Mouse (Mus musculus): ENCODE data around the gene Rorb. TPM values are rescaled to one million over a fixed set of nuclear protein-coding genes. Genes with fewer than 3 reads are reported as not detected.

Gene Rorb
- 10 to 100 TPM; 40.0 to 51.0 (median 44.4) TPM for total RNA-seq (2022)

GRCm38 (mm10) chr19:19110793-19111427 is at the start of gene Rorb:
Gene Rorb, minus strand, starts transcription at chr19:19111196.
- DNase-seq (ENCODE audit: low spot score in 2 of 2) = peak; percentile 74 to 78

- DNase-seq (ENCODE audit: low spot score in 2 of 2) = no peak
Observed at GRCm38 (mm10) chr19:19148847-19149246, 37.9 kb upstream of the Rorb start.

- DNase-seq (ENCODE audit: low spot score in 2 of 2) = no peak
Observed at GRCm38 (mm10) chr19:19144447-19144846, 33.5 kb upstream of the Rorb start.

- no peak for DNase-seq (ENCODE audit: low spot score in 2 of 2)
Observed at GRCm38 (mm10) chr19:19136856-19137255, 25.9 kb upstream of the Rorb start.

- DNase-seq (ENCODE audit: low spot score in 2 of 2) = no peak
Observed at GRCm38 (mm10) chr19:19135838-19136237, 24.8 kb upstream of the Rorb start.

GRCm38 (mm10) chr19:19122324-19122723 is 11.3 kb upstream of the Rorb start:
- no peak for DNase-seq (ENCODE audit: low spot score in 2 of 2)

GRCm38 (mm10) chr19:19112180-19112579 is 1.2 kb upstream of the Rorb start:
- DNase-seq (ENCODE audit: low spot score in 2 of 2) = no peak

GRCm38 (mm10) chr19:19111428-19112170 is 603 bp upstream of the Rorb start:
- DNase-seq (ENCODE audit: low spot score in 2 of 2) = no peak

GRCm38 (mm10) chr19:19110011-19110768 is 806 bp downstream of the Rorb start:
- DNase-seq (ENCODE audit: low spot score in 2 of 2) = peak; percentile 28 to 32

- DNase-seq (ENCODE audit: low spot score in 2 of 2) = peak in 1 of 2 experiments; percentile 8
Observed at GRCm38 (mm10) chr19:19108596-19109381, 2.2 kb downstream of the Rorb start.

GRCm38 (mm10) chr19:19104581-19104980 is 6.4 kb downstream of the Rorb start:
- DNase-seq (ENCODE audit: low spot score in 2 of 2) = no peak

GRCm38 (mm10) chr19:19097149-19097548 is 13.8 kb downstream of the Rorb start:
- no peak for DNase-seq (ENCODE audit: low spot score in 2 of 2)

GRCm38 (mm10) chr19:19089427-19089826 is 21.6 kb downstream of the Rorb start:
- no peak for DNase-seq (ENCODE audit: low spot score in 2 of 2)

- no peak for DNase-seq (ENCODE audit: low spot score in 2 of 2)
Observed at GRCm38 (mm10) chr19:19077880-19078279, 33.1 kb downstream of the Rorb start.

- no peak for DNase-seq (ENCODE audit: low spot score in 2 of 2)
Observed at GRCm38 (mm10) chr19:19074756-19075155, 36.2 kb downstream of the Rorb start.

GRCm38 (mm10) chr19:19058710-19059398 is 52.1 kb downstream of the Rorb start:
- no peak for DNase-seq (ENCODE audit: low spot score in 2 of 2)

GRCm38 (mm10) chr19:19058201-19058600 is 52.8 kb downstream of the Rorb start:
- no peak for DNase-seq (ENCODE audit: low spot score in 2 of 2)

- no peak for DNase-seq (ENCODE audit: low spot score in 2 of 2)
Observed at GRCm38 (mm10) chr19:19043138-19043537, 67.9 kb downstream of the Rorb start.

- no peak for DNase-seq (ENCODE audit: low spot score in 2 of 2)
Observed at GRCm38 (mm10) chr19:19040800-19041199, 70.2 kb downstream of the Rorb start.

GRCm38 (mm10) chr19:19034482-19035315 is 76.3 kb downstream of the Rorb start:
- DNase-seq (ENCODE audit: low spot score in 2 of 2) = no peak

All from left cerebral cortex, adult 8-10 months (tissue).